Mouse (Mus musculus) liver, embryonic 11.5 days (tissue): Measurements from ENCODE around the gene Fam90a1b. TPM values are rescaled to one million over a fixed set of nuclear protein-coding genes. Genes with fewer than 3 reads are reported as not detected.

Source experiments
- microRNA-seq: library from miRNA; unstranded; fragments of <30 nt; microRNA quantifications from one replicate; pipeline ENCODE4, GENCODE M21; 2017; ENCODE audit warnings: borderline number of aligned reads
- polyA plus RNA-seq: library from polyadenylated mRNA; unstranded; fragments of >200 nt; fragmentation: Nextera tagmentation; extraction: Ambion mirVana; gene quantifications from 2 replicates; pipeline ENCODE4 v1.2.1, GENCODE M21; 2014

The Fam90a1b gene
- polyA plus RNA-seq, 1 experiment from 2014 or later, result not detected

Small RNA genes within 50 kb of the gene (microRNA-seq; reads per million reads assigned to microRNA genes)
- gene Gm44477, result not detected

Other genes starting within 250 kb of the Fam90a1b start
- 17.8 and 24.5 TPM in 2 replicates for gene Zfx, start 243.1 kb downstream of the Fam90a1b start, polyA plus RNA-seq
- 110 and 124 TPM in 2 replicates for gene Eif2s3x, start 153.9 kb downstream of the Fam90a1b start, polyA plus RNA-seq
- gene Klhl15, start 132.2 kb downstream of the Fam90a1b start, polyA plus RNA-seq, result 7.8 and 9.1 TPM in 2 replicates
- gene Apoo, start 340 bp upstream of the Fam90a1b start, polyA plus RNA-seq, result 73.9 and 74.6 TPM in 2 replicates
- gene Maged1, start 175.4 kb upstream of the Fam90a1b start, polyA plus RNA-seq, result 242 and 257 TPM in 2 replicates